Comparison of ENCODE assay signal across 8 mouse cellular contexts in the genomic region with DNA sequence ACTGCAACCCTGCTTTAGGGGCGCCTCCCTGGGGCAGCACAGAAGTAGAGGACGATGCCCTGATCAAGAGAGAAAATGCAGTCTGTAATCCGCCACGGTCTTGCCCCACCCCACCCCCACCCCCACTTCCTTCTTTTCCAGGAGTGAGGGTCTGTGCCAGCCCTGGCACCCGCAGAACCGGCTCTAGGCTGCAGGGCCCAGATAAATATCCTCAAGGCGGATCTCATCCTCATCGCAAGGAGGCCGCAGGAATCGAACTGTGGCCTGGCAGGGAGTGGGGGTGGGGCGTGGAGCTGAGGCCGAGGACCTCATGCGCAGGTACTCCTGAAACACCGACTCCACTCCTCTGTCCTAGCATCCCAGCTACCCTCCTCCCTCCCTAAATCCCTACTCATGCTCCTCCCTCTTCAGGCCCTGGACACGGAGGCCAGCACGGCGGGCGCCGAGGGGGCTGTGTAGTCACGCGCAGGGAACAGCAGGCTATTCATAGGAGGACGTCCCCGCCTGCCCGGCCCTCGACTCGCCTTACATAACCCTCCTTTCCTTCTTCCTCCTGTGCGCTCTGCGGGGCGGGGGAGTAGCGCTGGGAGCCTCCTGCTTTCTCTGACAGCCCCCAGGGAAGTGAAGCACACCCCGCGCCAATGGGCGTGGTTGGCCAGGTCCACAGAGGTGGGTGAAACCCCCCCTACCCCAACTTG. TPM values are rescaled to one million over a fixed set of nuclear protein-coding genes. Genes with fewer than 3 reads are reported as not detected.
DNase-seq lines count a peak whose midpoint lies in the region; ATAC-seq and TF ChIP-seq lines count a peak whose summit lies in the region.

No protein-coding gene starts in this region.

- peak; percentile 23; the same call in 1 of the 2 replicates for ATAC-seq in neutrophil, adult 5-6 weeks (ENCODE audit: extremely low read depth, insufficient number of reproducible peaks, low FRiP score, poor library complexity, severe bottlenecking)

- TF ChIP-seq EP300 in MEL (IDR thresholded peaks at IDR 0.05; ENCODE audit: low read depth in 1 of 2, low read length in 2 of 2): peak; percentile 33 to 51; a peak in 3 of 4 replicates

- H3K4me1 ChIP-seq in MEL (ENCODE audit: control insufficient read depth in 1 of 2, insufficient read depth in 2 of 2, low read length in 2 of 2): peaks cover 17 to 30% of the 10 kb centered on the region in 2 experiments
- H3K4me1 ChIP-seq in lung, adult 2 months (ENCODE audit: control insufficient read depth, insufficient read depth, low read length): peaks cover 11% of the 10 kb centered on the region

- WGBS in lung, adult 2 months: 3% methylated on average over 33 of the region's 33 CpGs

- no peak for TF ChIP-seq CTCF in MEL (IDR thresholded peaks at IDR 0.05 in 2 of 3, conservative IDR thresholded peaks at IDR 0.05 in 1 of 3; ENCODE audit: control insufficient read depth in 1 of 3, insufficient read depth in 1 of 3, low read depth in 2 of 3, low read length in 3 of 3, poor library complexity in 1 of 3, severe bottlenecking in 1 of 3)
- no peak for TF ChIP-seq CTCF in lung, adult 2 months (IDR thresholded peaks at IDR 0.05; ENCODE audit: insufficient read depth, low read length)

- peak overlapping the region; percentile 75 to 78 for H3K4me3 ChIP-seq in MEL (ENCODE audit: control insufficient read depth in 1 of 2, insufficient read depth in 1 of 2, low read depth in 2 of 2, low read length in 2 of 2)
- H3K4me3 ChIP-seq in lung, adult 2 months (replicated peaks; ENCODE audit: extremely low read depth, low read depth, low read length): peak overlapping the region; percentile 29

- 0 out of 4 replicates have a peak, but pooled peaks have one; percentile 8 to 29 for TF ChIP-seq POLR2A in MEL (IDR thresholded peaks at IDR 0.05; ENCODE audit: control insufficient read depth in 1 of 2, insufficient read depth in 1 of 2, low read depth in 1 of 2, low read length in 2 of 2, poor library complexity in 1 of 2)
- peak; percentile 75; the same call in 1 of the 2 replicates for TF ChIP-seq POLR2A in lung, adult 2 months (IDR thresholded peaks at IDR 0.05; ENCODE audit: borderline replicate concordance, extremely low read depth, low read depth, low read length)

- H3K36me3 ChIP-seq in MEL (ENCODE audit: control insufficient read depth in 1 of 2, insufficient read depth in 2 of 2, low read length in 2 of 2): peaks cover 0 to 3% of the 10 kb centered on the region in 2 experiments; a peak in 1 of 4 replicates

- H3K9me3 ChIP-seq in MEL (replicated peaks; ENCODE audit: insufficient read depth, low read length): no peaks in the 10 kb centered on the region

- peak overlapping the region; percentile 72 for H3K9ac ChIP-seq in MEL (ENCODE audit: control insufficient read depth, low read depth, low read length, poor library complexity, severe bottlenecking)

- TF ChIP-seq RAD21 in MEL (IDR thresholded peaks at IDR 0.05; ENCODE audit: low read depth, low read length): no peak

- H3K27ac ChIP-seq in MEL (ENCODE audit: control insufficient read depth, low read depth, low read length): peak overlapping the region; percentile 58

- no peaks in the 10 kb centered on the region for H3K27me3 ChIP-seq in MEL (ENCODE audit: control insufficient read depth in 1 of 2, insufficient read depth in 2 of 2, low read length in 2 of 2)

- H3K79me2 ChIP-seq in MEL (ENCODE audit: control insufficient read depth, insufficient read depth, low read length, poor library complexity): no peaks in the 10 kb centered on the region; the same call in 1 of the 2 replicates

- DNase-seq in MEL (ENCODE audit: low read depth, low spot score): peak; percentile 77
- peak; percentile 94 for DNase-seq in cerebellum, adult 9-10 months
- DNase-seq in frontal cortex, adult 2 months (ENCODE audit: extremely low spot score in 1 of 2, low spot score in 1 of 2): peak; percentile 89 to 92
- DNase-seq in heart, postnatal 4 days: peak; percentile 93
- DNase-seq in layer of hippocampus, adult 9-11 months: peak; percentile 95
- DNase-seq in lung, adult 2 months: peak; percentile 80
- DNase-seq in urinary bladder, postnatal 4 days (ENCODE audit: low spot score in 2 of 2): peak; percentile 84 to 91

TF ChIP-seq in MEL, 35 proteins besides CTCF, POLR2A, EP300 and RAD21:
- TF ChIP-seq CHD1 (IDR thresholded peaks at IDR 0.05; ENCODE audit: low read depth, low read length) (no peak), NRF1 (IDR thresholded peaks at IDR 0.05; ENCODE audit: insufficient read depth, low read depth, low read length, poor library complexity, severe bottlenecking) (peak; percentile 30; the same call in 1 of the 2 replicates), NELFE (IDR thresholded peaks at IDR 0.05; ENCODE audit: low read depth, low read length) (0 out of 2 replicates have a peak, but pooled peaks have one; percentile 32), E2F4 (IDR thresholded peaks at IDR 0.05; ENCODE audit: borderline replicate concordance, low read depth, low read length) (no peak), ZKSCAN1 (IDR thresholded peaks at IDR 0.05; ENCODE audit: low read depth, low read length) (no peak), USF1 (IDR thresholded peaks at IDR 0.05; ENCODE audit: low read depth, low read length) (no peak), MAZ (IDR thresholded peaks at IDR 0.05; ENCODE audit: low read depth, low read length) (peak; percentile 64; the same call in 1 of the 2 replicates), ELF1 (IDR thresholded peaks at IDR 0.05; ENCODE audit: low read depth, low read length) (0 out of 2 replicates have a peak, but pooled peaks have one; percentile 30), TAL1 (IDR thresholded peaks at IDR 0.05; ENCODE audit: low read length) (peak; percentile 41), KAT2A (conservative IDR thresholded peaks at IDR 0.05; ENCODE audit: low read depth, low read length) (no peak), HCFC1 (IDR thresholded peaks at IDR 0.05; ENCODE audit: low read depth, low read length) (no peak), TCF12 (IDR thresholded peaks at IDR 0.05; ENCODE audit: low read depth, low read length) (peak; percentile 55; the same call in 1 of the 2 replicates), CHD2 (IDR thresholded peaks at IDR 0.05; ENCODE audit: low read length) (peak; percentile 30; the same call in 1 of the 2 replicates), MYB (IDR thresholded peaks at IDR 0.05; ENCODE audit: low read depth, low read length) (no peak), POLR2AphosphoS2 (IDR thresholded peaks at IDR 0.05; ENCODE audit: low read length) (no peak), MAX (IDR thresholded peaks at IDR 0.05; ENCODE audit: low read length) (0 out of 2 replicates have a peak, but pooled peaks have one; percentile 37), ZC3H11A (IDR thresholded peaks at IDR 0.05; ENCODE audit: low read depth, low read length) (no peak), GATA1 (IDR thresholded peaks at IDR 0.05; ENCODE audit: low read depth, low read length) (no peak)

RNA-seq across cellular contexts. Expression of gene Tob2, which starts 22.3 kb away (rescaled TPM):
- 21.6 and 23.5 TPM in 2 replicates for total RNA-seq in MEL (2012; rRNA removed)
- polyA plus RNA-seq in MEL (2012; ENCODE audit: insufficient read depth in 1 of 2, insufficient read length in 2 of 2, low read depth in 1 of 2, low replicate concordance in 2 of 2, missing spikeins in 1 of 2): 10 to 100 TPM in 1 of 2 experiments, not detected in 1; 20.7 TPM
- polyA plus RNA-seq in frontal cortex, adult 2 months (2012; rRNA removed): 21.1 and 22.6 TPM in 2 replicates
- 10 to 100 TPM; 24.1 to 32.3 TPM for total RNA-seq in heart, postnatal 4 days (2021)
- 35.8 and 39.0 TPM in 2 replicates for polyA plus RNA-seq in lung, adult 2 months (2012; rRNA removed)
- 44.3 and 48.5 TPM in 2 replicates for total RNA-seq in neutrophil, adult 5-6 weeks (2017)

RNA-seq across cellular contexts. Expression of gene Tef, which starts 34.1 kb away (rescaled TPM):
- total RNA-seq in MEL (2012; rRNA removed): 11.6 and 12.3 TPM in 2 replicates
- polyA plus RNA-seq in MEL (2012; ENCODE audit: insufficient read depth in 1 of 2, insufficient read length in 2 of 2, low read depth in 1 of 2, low replicate concordance in 2 of 2, missing spikeins in 1 of 2): 10 to 100 TPM in 1 of 2 experiments, not detected in 1; 21.7 TPM
- 245 and 256 TPM in 2 replicates for polyA plus RNA-seq in frontal cortex, adult 2 months (2012; rRNA removed)
- total RNA-seq in heart, postnatal 4 days (2021): 10 to 100 TPM; 38.5 to 40.5 TPM
- 95.4 and 99.7 TPM in 2 replicates for polyA plus RNA-seq in lung, adult 2 months (2012; rRNA removed)
- total RNA-seq in neutrophil, adult 5-6 weeks (2017): 26.2 and 29.4 TPM in 2 replicates

RNA-seq across cellular contexts. Expression of gene Phf5a, which starts 35.4 kb away (rescaled TPM):
- total RNA-seq in MEL (2012; rRNA removed): 112 and 128 TPM in 2 replicates
- 100 to 1,000 TPM in 1 of 2 experiments, not detected in 1; 164 TPM for polyA plus RNA-seq in MEL (2012; ENCODE audit: insufficient read depth in 1 of 2, insufficient read length in 2 of 2, low read depth in 1 of 2, low replicate concordance in 2 of 2, missing spikeins in 1 of 2)
- polyA plus RNA-seq in frontal cortex, adult 2 months (2012; rRNA removed): 47.0 and 53.8 TPM in 2 replicates
- total RNA-seq in heart, postnatal 4 days (2021): 10 to 100 TPM; 57.9 to 58.9 TPM
- 23.6 and 34.4 TPM in 2 replicates for polyA plus RNA-seq in lung, adult 2 months (2012; rRNA removed)
- 42.9 and 65.9 TPM in 2 replicates for total RNA-seq in neutrophil, adult 5-6 weeks (2017)

RNA-seq across cellular contexts. Expression of gene Aco2, which starts 35.8 kb away (rescaled TPM):
- total RNA-seq in MEL (2012; rRNA removed): 241 and 248 TPM in 2 replicates
- polyA plus RNA-seq in MEL (2012; ENCODE audit: insufficient read depth in 1 of 2, insufficient read length in 2 of 2, low read depth in 1 of 2, low replicate concordance in 2 of 2, missing spikeins in 1 of 2): 1,000 to 10,000 TPM in 1 of 2 experiments, 100 to 1,000 TPM in 1; 447 to 1,242 TPM
- 534 and 538 TPM in 2 replicates for polyA plus RNA-seq in frontal cortex, adult 2 months (2012; rRNA removed)
- 1,000 to 10,000 TPM; 1,419 to 1,465 TPM for total RNA-seq in heart, postnatal 4 days (2021)
- 147 and 242 TPM in 2 replicates for polyA plus RNA-seq in lung, adult 2 months (2012; rRNA removed)
- 86.2 and 108 TPM in 2 replicates for total RNA-seq in neutrophil, adult 5-6 weeks (2017)

Comparison
In these comparisons a context has a peak if more than half of its experiments do, and no peak if none do; other contexts are left out.
1. Peak in every context shown above with its lines: DNase-seq, ATAC-seq, H3K4me3 ChIP-seq and H3K27ac ChIP-seq.